Mouse (Mus musculus): ENCODE measurements at regions not wholly inside any gene's neighbourhood (a gene's known extent, or its start where the extent isn't known, plus 50 kb on each side); places are given as distances from the start of the nearest gene placed in this dataset.
A peak's percentile ranks its signal among the peaks of the same experiment; 100 is the strongest.

GRCm38 (mm10) chr6:50885771-50886360 is 231.6 kb upstream of the Npvf start:
- ATAC-seq (ENCODE audit: insufficient number of reproducible peaks, low FRiP score, low TSS enrichment, low read depth) = no peak

GRCm38 (mm10) chr6:50890370-50891204 is 236.3 kb upstream of the Npvf start:
- 0 out of 2 replicates have a peak, but pooled peaks have one; percentile 44 for ATAC-seq (ENCODE audit: insufficient number of reproducible peaks, low FRiP score, low TSS enrichment, low read depth)
- Histone ChIP-seq H3K4me1 (ENCODE audit: control insufficient read depth, insufficient read depth, low read length) (peaks cover 13% of the 10 kb centered on the region), H3K36me3 (ENCODE audit: control insufficient read depth, insufficient read depth, low read length) (no peaks in the 10 kb centered on the region), H3K4me2 (ENCODE audit: low read depth, severe bottlenecking) (peak overlapping the region; percentile 42), H3K27ac (replicated peaks; ENCODE audit: low read depth, low read length) (0 out of 2 replicates have a peak overlapping the region, but pooled peaks have one; percentile 21), H3K9me3 (ENCODE audit: control insufficient read depth, low read length) (no peaks in the 10 kb centered on the region), H3K9ac (ENCODE audit: low read length) (peak overlapping the region; percentile 37), H3K27me3 (ENCODE audit: control insufficient read depth, insufficient read depth, low read length) (peaks cover 4% of the 10 kb centered on the region), H3K4me3 (ENCODE audit: low read depth, low read length) (peak overlapping the region; percentile 9; the same call in 1 of the 2 replicates)
- 8% methylated on average over 25 of the region's 25 CpGs for WGBS
- peak; percentile 66 for DNase-seq (ENCODE audit: low spot score)

More at GRCm38 (mm10) chr6:50885771-50886360, 231.6 kb upstream of the Npvf start:
- Histone ChIP-seq H3K27me3 (ENCODE audit: control insufficient read depth, insufficient read depth, low read length) (peaks cover 2% of the 10 kb centered on the region; the same call in 1 of the 2 replicates), H3K4me1 (ENCODE audit: control insufficient read depth, insufficient read depth, low read length) (peaks cover 10% of the 10 kb centered on the region), H3K9me3 (ENCODE audit: control insufficient read depth, low read length) (no peaks in the 10 kb centered on the region), H3K9ac (ENCODE audit: low read length) (no peak overlapping the region), H3K36me3 (ENCODE audit: control insufficient read depth, insufficient read depth, low read length) (no peaks in the 10 kb centered on the region), H3K4me3 (ENCODE audit: low read depth, low read length) (no peak overlapping the region), H3K27ac (replicated peaks; ENCODE audit: low read depth, low read length) (no peak overlapping the region), H3K4me2 (ENCODE audit: low read depth, severe bottlenecking) (no peak overlapping the region)
- DNase-seq (ENCODE audit: low spot score) = no peak
- 86% methylated on average over 8 of the region's 8 CpGs for WGBS

GRCm38 (mm10) chr6:50891205-50891526 is 236.9 kb upstream of the Npvf start:
- Histone ChIP-seq H3K4me1 (ENCODE audit: control insufficient read depth, insufficient read depth, low read length) (peaks cover 13% of the 10 kb centered on the region), H3K27me3 (ENCODE audit: control insufficient read depth, insufficient read depth, low read length) (peaks cover 4% of the 10 kb centered on the region), H3K9ac (ENCODE audit: low read length) (peak overlapping the region; percentile 37), H3K36me3 (ENCODE audit: control insufficient read depth, insufficient read depth, low read length) (no peaks in the 10 kb centered on the region), H3K9me3 (ENCODE audit: control insufficient read depth, low read length) (no peaks in the 10 kb centered on the region), H3K4me2 (ENCODE audit: low read depth, severe bottlenecking) (peak overlapping the region; percentile 42), H3K27ac (replicated peaks; ENCODE audit: low read depth, low read length) (no peak overlapping the region), H3K4me3 (ENCODE audit: low read depth, low read length) (no peak overlapping the region)
- WGBS = 30% methylated on average over 3 of the region's 3 CpGs
- DNase-seq (ENCODE audit: low spot score) (no peak), ATAC-seq (ENCODE audit: insufficient number of reproducible peaks, low FRiP score, low TSS enrichment, low read depth) (no peak)

GRCm38 (mm10) chr6:50898792-50899191 is 244.6 kb upstream of the Npvf start:
- no peaks in the 10 kb centered on the region for H3K4me1 ChIP-seq (ENCODE audit: control insufficient read depth, insufficient read depth, low read length)
- ATAC-seq (ENCODE audit: insufficient number of reproducible peaks, low FRiP score, low TSS enrichment, low read depth) (no peak), DNase-seq (ENCODE audit: low spot score) (no peak)
- no peak overlapping the region for H3K27ac ChIP-seq (replicated peaks; ENCODE audit: low read depth, low read length)
- no peak overlapping the region for H3K9ac ChIP-seq (ENCODE audit: low read length)
- H3K4me3 ChIP-seq (ENCODE audit: low read depth, low read length) = no peak overlapping the region
- H3K9me3 ChIP-seq (ENCODE audit: control insufficient read depth, low read length) = no peaks in the 10 kb centered on the region
- no peaks in the 10 kb centered on the region for H3K27me3 ChIP-seq (ENCODE audit: control insufficient read depth, insufficient read depth, low read length)
- WGBS = 91% methylated on average over 3 of the region's 3 CpGs
- H3K4me2 ChIP-seq (ENCODE audit: low read depth, severe bottlenecking) = no peak overlapping the region
- H3K36me3 ChIP-seq (ENCODE audit: control insufficient read depth, insufficient read depth, low read length) = no peaks in the 10 kb centered on the region

GRCm38 (mm10) chr6:50915166-50916030 is 261.2 kb upstream of the Npvf start:
- no peak overlapping the region for H3K4me3 ChIP-seq (ENCODE audit: low read depth, low read length)
- H3K36me3 ChIP-seq (ENCODE audit: control insufficient read depth, insufficient read depth, low read length) = no peaks in the 10 kb centered on the region
- no peak overlapping the region for H3K4me2 ChIP-seq (ENCODE audit: low read depth, severe bottlenecking)
- no peaks in the 10 kb centered on the region for H3K4me1 ChIP-seq (ENCODE audit: control insufficient read depth, insufficient read depth, low read length)
- no peak overlapping the region for H3K27ac ChIP-seq (replicated peaks; ENCODE audit: low read depth, low read length)
- H3K9ac ChIP-seq (ENCODE audit: low read length) = no peak overlapping the region
- WGBS = 85% methylated on average over 8 of the region's 8 CpGs
- ATAC-seq (ENCODE audit: insufficient number of reproducible peaks, low FRiP score, low TSS enrichment, low read depth) (no peak), DNase-seq (ENCODE audit: low spot score) (no peak)
- no peaks in the 10 kb centered on the region for H3K27me3 ChIP-seq (ENCODE audit: control insufficient read depth, insufficient read depth, low read length)
- H3K9me3 ChIP-seq (ENCODE audit: control insufficient read depth, low read length) = no peaks in the 10 kb centered on the region

- Histone ChIP-seq H3K9ac (ENCODE audit: low read length) (no peak overlapping the region), H3K4me1 (ENCODE audit: control insufficient read depth, insufficient read depth, low read length) (no peaks in the 10 kb centered on the region), H3K27ac (replicated peaks; ENCODE audit: low read depth, low read length) (no peak overlapping the region), H3K4me2 (ENCODE audit: low read depth, severe bottlenecking) (no peak overlapping the region), H3K9me3 (ENCODE audit: control insufficient read depth, low read length) (no peaks in the 10 kb centered on the region), H3K36me3 (ENCODE audit: control insufficient read depth, insufficient read depth, low read length) (no peaks in the 10 kb centered on the region), H3K27me3 (ENCODE audit: control insufficient read depth, insufficient read depth, low read length) (no peaks in the 10 kb centered on the region), H3K4me3 (ENCODE audit: low read depth, low read length) (no peak overlapping the region)
- ATAC-seq (ENCODE audit: insufficient number of reproducible peaks, low FRiP score, low TSS enrichment, low read depth) (no peak), DNase-seq (ENCODE audit: low spot score) (no peak)
- 71% methylated on average over 3 of the region's 3 CpGs for WGBS
Observed at GRCm38 (mm10) chr6:50918248-50918647, 264.0 kb upstream of the Npvf start.

GRCm38 (mm10) chr6:50922235-50922634 is 268.0 kb upstream of the Npvf start:
- DNase-seq (ENCODE audit: low spot score) = no peak
- no peak overlapping the region for H3K9ac ChIP-seq (ENCODE audit: low read length)
- no peak overlapping the region for H3K27ac ChIP-seq (replicated peaks; ENCODE audit: low read depth, low read length)
- H3K4me1 ChIP-seq (ENCODE audit: control insufficient read depth, insufficient read depth, low read length) = peaks cover 11% of the 10 kb centered on the region; the same call in 1 of the 2 replicates
- H3K27me3 ChIP-seq (ENCODE audit: control insufficient read depth, insufficient read depth, low read length) = no peaks in the 10 kb centered on the region
- WGBS = 95% methylated on average over 3 of the region's 3 CpGs
- H3K4me2 ChIP-seq (ENCODE audit: low read depth, severe bottlenecking) = no peak overlapping the region
- H3K9me3 ChIP-seq (ENCODE audit: control insufficient read depth, low read length) = no peaks in the 10 kb centered on the region
- H3K36me3 ChIP-seq (ENCODE audit: control insufficient read depth, insufficient read depth, low read length) = no peaks in the 10 kb centered on the region
- no peak for ATAC-seq (ENCODE audit: insufficient number of reproducible peaks, low FRiP score, low TSS enrichment, low read depth)
- H3K4me3 ChIP-seq (ENCODE audit: low read depth, low read length) = no peak overlapping the region

- Histone ChIP-seq H3K9me3 (ENCODE audit: control insufficient read depth, low read length) (no peaks in the 10 kb centered on the region), H3K4me3 (ENCODE audit: low read depth, low read length) (no peak overlapping the region), H3K9ac (ENCODE audit: low read length) (no peak overlapping the region), H3K4me1 (ENCODE audit: control insufficient read depth, insufficient read depth, low read length) (peaks cover 11% of the 10 kb centered on the region; the same call in 1 of the 2 replicates), H3K27ac (replicated peaks; ENCODE audit: low read depth, low read length) (no peak overlapping the region), H3K4me2 (ENCODE audit: low read depth, severe bottlenecking) (no peak overlapping the region), H3K36me3 (ENCODE audit: control insufficient read depth, insufficient read depth, low read length) (no peaks in the 10 kb centered on the region), H3K27me3 (ENCODE audit: control insufficient read depth, insufficient read depth, low read length) (no peaks in the 10 kb centered on the region)
- no peak for DNase-seq (ENCODE audit: low spot score)
- 12% methylated on average over 5 of the region's 5 CpGs for WGBS
- no peak for ATAC-seq (ENCODE audit: insufficient number of reproducible peaks, low FRiP score, low TSS enrichment, low read depth)
Observed at GRCm38 (mm10) chr6:50924571-50924970, 270.3 kb upstream of the Npvf start.
